Mouse (Mus musculus) kidney, adult 11 months (tissue): ENCODE results near the gene Wipi1.
A peak's percentile ranks its signal among the peaks of the same experiment; 100 is the strongest.

Source experiments
- DNase-seq: peaks from one replicate; pipeline ENCODE4 v3.0.0; 2022

The Wipi1 gene

DNA sequence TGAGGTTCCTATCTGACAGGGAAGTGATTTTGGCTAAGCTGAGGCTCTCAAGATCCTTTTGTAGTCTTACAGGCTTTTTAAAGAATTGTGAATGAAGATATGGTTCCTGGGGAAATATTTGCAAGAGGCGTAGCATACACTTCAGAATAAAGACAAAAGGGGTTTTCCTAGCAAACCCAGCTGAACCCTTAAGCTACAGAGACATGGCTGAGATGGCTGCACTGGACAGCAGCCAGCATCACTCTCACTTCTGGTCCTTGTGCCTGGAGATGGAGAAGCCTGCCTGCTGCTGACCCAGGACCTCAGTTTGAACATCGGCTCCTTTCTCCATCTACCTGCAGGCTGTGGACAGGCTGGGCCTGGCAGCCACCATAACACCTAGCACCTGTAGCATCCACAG, 37.2 kb downstream of the Wipi1 start:
- DNase-seq = no peak

DNA sequence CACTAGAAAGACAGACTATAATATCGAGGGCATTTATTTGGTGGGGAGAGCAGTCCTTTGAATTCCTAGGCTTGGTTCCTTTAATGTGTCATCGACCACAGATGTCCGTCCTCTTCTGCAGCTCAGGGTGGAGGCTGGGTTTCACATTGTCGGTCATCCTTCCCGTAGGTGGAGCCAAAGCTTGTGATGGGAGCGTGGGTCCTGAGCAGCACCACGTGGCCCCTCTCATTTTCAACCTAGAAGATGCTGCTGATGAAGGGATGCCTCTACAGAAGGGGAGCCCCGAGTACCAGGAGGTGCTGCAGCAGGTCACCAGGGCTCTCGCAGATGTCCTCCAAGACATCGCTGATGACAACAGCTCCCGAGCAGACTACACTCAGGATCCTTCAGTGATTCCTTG, 39.7 kb downstream of the Wipi1 start:
- no peak for DNase-seq

DNA sequence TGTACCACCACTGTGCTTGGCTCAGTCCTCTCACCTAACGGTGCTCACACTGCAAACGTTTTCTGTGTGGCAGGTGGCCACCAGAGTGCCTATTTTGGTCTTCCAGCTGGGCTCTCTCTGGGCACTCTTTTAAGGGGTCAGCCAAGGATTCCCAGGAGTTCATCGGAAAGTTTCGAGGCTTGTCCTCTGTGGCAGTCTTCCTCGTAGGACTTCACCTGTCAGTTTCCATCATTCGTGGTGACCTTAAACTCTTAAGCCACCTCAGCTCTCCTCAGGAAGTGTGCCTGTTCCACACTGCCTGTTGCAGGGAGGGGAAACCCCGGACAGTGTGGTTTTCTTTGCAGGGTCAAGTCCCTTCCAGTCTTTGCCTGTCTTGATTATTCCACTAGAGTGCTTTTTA, 42.0 kb downstream of the Wipi1 start:
- DNase-seq = no peak

DNA sequence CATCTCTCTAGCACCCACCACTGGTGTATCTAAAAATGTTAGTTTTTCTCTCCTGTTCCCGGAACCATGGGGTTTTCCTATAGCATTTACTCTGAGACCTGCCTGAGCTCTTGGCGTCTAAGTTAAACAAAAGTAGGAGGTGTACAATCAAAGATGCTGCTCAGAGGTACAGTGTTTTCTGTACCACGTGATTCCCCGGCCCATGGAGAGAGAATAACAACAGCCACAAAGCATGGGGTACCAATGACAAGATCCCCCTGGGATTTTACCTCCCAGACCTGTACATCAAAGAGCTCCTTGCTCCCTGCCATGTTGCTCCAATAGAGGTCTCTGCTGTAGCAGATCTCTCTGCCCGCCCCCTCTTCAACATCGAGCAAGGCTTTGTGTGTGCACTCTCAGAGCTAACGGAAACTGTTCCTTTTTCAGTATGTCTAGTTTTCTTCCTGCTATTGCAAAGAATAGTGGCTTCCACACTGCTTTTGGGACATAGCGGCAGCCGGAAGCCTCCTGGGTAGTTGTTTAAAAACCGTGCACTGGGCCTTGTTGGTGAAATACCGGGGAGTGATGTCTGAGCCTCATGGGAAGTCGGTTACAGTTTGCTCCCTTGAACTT, 42.7 kb downstream of the Wipi1 start:
- no peak for DNase-seq

DNA sequence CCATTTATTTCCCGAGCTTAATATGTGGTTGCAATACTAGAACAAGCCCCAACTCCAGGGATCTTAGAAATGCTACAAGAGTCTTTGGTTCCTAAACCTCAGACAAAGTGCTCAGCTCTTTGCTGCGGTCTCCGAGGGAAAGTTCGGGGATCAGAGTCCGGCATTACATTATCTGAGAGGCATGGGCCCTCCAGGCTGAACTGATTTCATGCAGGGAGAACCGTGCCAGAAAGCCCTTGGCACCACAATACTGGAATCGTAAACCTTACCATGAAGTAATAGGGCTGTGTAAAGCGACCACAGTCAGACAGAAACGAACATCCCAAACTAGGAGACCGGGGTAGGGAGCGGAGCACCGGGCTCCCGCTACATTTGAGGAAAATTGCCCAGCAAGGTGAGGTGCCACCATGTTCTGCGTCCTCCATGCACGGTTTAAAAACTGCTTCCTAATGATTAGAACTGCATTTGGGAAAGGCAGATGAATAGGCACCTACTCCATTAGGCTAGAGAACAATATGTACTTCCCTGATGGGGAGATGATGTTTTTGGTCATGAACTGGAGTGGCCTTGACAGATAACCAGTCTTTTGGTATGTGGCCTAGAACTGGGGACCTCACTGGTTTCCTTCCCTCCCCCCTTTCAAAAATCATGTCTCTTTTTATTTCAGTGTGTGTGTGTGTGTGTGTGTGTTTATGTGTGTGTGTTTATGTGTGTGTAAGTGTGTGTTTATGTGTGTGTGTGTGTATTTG, 47.1 kb downstream of the Wipi1 start:
- no peak for DNase-seq

DNA sequence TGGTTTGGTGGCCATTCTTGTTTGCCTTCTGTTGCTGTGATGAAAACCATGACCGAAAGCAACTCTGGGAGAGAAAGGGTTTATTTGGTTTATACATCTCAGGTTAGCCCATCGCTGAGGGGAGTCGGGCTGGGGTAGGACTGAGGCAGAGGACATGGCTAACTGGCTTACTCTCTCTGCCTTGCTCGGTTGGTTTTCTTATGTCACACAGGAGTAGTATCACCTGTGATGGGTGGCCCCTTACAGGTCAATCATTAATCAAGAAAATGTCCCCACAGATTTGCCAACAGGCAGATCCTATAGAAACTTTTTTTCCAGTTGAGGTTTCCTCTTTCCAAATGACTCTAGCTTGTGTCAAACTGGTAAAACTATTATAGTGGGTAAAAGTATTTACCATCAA, 48.1 kb downstream of the Wipi1 start:
- DNase-seq = no peak

DNA sequence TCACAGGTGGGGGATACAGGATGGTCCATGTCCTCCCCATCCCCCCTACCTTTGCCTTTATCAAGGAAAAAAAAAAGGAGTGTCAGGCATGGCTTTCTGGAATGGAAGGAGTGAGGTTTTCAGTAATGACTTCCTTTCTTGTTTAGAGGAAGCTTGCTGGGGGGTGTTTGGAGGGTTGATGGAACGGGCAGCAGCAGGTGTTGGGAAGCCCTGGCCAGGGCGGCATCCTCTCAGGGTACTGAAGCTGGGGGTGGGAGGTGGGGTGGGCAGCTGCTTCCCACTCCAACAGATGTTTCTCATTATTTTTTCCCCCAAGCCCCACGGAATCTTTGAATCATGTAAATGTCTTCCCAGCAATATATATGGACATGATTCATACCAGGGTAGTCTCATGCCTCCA, 50.3 kb downstream of the Wipi1 start:
- DNase-seq = no peak

DNA sequence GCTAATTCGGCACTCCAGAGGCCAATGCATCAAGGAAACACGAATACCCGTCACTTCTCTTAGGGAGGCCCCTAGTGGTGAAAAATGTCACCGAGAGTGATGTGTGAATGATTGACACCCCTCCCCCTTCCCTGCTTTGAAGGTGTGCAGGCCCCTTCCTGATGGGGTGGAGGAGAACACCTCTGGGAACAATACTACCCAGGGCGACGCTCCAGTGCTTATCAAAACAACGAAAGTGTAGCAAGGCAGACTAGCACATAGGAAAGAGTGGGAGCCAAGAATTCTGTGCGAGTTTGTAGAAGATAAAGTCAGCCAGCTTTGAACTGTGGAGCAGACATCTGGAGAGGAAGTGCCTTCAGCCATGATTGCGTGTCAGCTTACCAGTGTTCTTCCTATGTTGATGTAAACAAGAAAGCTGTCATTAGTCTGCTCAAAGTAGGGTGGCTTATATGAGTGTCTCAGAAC, 50.9 kb downstream of the Wipi1 start:
- peak; percentile 37 for DNase-seq

DNA sequence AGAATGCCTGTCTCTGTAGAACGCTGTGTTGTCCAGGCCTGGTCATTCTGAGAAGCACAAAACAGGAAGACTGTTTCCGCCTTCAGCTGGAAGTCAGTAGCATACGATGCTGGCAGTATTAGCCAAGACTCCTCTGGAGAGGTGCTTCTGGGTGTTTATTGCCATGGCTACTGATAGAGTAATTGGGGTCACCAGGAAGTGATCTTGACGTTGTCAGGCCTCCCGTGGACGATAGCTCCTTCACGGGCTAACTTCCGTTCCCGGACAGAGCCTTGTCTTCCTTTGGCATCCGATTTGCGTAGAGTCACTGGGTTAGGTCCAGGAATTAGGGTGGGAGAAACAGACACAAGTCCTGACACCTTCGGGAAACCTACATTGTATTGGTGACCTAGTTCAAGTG, 52.5 kb downstream of the Wipi1 start:
- DNase-seq = peak; percentile 36

DNA sequence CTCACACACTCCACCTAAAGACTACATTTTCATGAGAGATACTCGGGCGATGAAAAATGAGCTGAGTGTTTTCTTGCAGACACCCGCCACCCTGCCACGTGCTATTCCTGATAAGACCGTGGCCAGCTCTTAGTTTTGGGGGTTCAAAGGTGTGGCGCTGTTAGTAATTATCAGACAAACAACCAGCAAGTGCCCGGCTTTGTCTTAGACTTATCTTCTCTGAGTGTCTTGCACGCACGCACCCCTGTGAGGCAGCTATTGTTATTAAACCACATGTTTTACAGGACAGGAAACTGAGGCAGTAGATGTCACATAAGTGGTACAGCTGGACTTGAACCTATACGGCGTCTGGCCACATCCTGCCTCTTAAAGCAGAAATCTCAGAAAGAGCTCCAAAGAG, 54.3 kb downstream of the Wipi1 start:
- DNase-seq = no peak

DNA sequence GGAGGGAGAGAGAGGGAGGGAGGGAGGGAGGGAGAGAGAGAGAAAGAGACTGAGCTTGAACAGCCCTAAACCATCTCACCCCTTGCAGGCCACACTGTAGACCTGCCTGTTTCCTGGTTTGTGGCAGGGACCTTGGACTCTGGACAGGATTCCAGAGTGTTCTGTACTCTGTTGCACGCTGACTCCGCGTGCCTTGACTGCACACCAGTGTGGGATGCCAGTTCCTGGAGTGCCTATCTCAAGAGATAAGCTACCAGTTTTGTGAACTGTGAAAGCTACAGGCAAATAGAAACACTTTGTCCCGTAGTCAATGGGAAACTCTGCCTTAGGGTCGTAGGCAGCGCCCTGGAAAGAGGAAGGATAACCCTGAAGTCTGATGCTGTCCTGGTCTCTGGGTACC, 55.6 kb downstream of the Wipi1 start:
- peak; percentile 77 for DNase-seq

DNA sequence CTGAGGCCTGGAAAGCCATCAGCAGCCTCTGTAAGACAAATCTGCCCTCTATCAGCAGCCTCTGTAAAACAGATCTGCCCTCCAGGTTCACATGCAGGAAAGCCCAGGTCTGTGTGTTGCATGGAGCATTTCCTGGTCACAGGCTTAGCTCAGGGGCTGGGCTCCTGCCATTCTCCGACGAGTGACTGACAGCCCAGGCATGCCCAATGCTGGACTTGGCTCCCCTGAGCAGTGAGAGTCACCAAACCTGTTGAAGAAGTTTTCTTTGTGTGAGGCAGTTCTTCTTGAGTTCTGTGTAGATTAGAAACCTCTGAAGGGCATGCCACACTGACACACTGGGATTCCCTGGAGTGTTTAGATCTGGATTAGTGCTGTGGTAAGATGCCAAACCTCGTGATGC, 57.3 kb downstream of the Wipi1 start:
- DNase-seq = peak; percentile 11

DNA sequence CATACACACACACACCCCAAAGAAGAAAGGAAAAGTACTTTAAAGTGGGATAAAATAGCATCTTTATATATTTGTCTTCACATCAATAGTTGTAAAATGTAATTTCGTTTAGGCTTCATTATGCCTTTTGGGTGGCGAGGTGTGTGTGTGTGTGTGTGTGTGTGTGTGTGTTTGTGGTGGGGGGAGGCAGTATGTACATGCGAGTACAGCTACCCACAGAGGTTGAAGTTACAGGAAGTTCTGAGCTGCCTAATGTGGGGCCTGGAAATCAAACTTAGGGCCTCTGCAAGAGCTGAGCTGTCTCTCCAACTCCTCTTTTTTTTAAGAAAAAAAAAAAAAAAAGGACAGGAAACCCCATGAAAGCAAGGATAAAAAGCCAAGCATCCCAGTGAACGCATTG, 57.8 kb downstream of the Wipi1 start:
- DNase-seq = no peak

DNA sequence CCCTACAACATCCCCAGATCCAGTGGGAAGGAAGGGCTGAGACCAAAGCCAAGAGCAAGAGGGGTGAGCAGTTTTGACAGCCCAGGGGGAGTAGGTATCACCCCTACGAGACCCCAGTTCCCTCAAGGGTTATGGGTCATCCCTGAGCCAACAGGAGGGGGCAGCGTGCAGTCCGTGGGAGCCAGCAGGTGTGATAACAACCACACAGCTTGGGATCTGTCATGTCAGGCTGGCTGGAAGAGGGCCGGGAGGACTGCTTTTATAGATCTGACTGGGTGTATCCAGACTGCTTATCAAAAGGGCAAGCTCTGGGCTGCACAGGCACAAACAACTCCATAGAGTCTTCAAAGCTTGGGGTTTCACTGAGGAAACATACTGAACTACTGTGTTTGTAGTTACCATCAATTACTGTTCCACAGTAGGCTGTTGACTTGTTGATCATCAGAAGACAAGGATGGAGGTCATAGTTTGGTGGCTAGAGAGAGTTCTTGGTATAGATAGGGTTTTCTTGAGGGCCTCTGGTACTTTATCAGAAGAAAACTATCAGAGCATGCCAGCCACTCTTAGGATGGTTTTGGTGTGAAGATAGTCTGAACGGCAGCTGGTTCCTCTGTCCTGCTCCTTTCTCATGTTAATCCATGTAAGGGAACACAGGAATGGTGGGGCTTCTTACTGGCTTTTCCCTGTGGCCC, 62.0 kb downstream of the Wipi1 start:
- no peak for DNase-seq

DNA sequence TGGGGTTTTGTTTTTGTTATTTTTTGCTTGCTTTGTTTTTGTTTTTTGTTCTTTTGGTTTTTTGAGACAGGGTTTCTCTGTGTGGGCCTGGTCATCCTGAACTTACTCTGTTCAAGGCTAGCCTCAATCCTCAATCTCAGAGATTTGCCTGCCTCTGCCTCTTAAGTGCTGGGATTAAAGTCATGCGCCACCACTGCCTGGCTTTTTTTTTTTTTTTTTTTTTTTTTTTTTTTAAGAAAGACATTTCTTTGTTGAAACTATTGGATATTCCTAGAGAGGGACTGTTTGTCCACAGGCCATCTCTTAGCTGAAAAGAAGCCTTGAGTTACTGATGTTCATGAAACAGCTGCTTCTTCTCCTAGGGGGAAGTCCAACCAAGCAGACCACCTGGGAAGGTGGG, 64.1 kb downstream of the Wipi1 start:
- no peak for DNase-seq

DNA sequence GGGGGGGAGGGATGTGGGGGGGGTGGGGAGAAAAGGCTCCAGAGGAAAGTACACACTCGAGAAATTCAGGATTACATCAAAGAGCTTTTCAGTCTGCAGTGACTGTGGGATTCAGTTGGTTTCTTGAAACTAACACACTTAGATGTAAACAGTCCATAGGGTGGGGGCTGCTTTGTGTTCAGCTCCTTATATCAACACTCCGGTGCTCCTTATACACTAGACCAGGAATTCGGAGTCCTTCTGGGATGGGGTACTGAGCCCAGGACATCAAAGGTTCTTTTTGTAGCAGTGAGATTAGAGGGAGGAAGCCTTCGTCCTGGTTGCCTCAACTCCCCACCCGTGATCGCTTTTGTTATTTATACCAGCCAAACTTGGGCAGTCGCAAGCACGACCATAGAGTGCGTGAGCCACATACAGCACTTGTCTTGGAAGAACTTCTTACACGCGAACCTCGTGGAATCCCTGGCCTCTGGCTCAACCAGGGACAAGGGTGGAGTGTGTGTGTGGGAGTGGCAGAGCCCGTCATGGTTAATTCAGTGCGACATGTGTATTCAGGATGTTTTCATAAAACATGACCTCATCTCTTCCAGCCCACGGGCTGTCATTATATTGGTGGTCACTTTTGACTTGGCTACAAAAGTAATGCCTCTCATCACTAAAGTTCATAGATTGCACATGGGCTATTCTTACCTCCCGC, 65.3 kb downstream of the Wipi1 start:
- peak; percentile 8 for DNase-seq

DNA sequence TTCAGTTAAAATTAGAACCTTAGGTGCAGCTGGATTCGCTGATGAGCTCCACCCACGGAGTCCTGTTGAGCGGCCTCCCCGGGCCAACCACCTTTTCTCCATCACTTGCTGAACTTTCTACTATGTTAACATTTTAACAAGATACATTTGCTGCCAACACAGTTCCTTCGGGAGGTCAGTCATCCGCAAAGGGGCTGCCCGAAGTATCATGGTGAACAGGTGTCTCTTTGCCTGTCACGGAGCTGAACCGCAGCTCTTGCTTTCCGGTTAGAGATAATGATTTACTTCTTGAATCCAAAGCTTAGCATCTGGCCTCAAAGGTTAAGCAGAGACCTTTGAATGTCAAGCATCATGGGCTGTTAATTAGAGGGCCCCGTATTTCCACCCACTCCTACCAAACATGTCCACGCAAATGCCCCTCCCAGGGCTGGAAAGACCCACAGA, 66.0 kb downstream of the Wipi1 start:
- peak; percentile 95 for DNase-seq

DNA sequence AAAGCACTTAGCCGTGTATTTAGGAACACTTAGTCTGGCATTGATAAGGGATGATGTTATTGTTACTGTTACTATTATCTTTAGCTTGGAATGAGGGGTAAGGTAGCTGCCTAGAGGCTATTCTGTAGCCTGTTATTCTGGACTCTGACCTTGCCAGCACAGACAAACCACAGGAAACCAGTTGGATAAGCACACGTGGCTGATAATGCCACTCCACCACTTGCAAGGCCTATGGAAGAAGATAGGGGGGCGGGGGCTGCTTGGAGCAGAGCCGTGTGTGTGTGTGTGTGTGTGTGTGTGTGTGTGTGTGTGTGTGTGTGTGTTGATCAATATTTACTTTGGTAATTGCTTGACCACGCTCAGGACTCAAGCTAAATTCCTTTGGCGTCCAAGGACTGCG, 66.5 kb downstream of the Wipi1 start:
- DNase-seq = no peak

DNA sequence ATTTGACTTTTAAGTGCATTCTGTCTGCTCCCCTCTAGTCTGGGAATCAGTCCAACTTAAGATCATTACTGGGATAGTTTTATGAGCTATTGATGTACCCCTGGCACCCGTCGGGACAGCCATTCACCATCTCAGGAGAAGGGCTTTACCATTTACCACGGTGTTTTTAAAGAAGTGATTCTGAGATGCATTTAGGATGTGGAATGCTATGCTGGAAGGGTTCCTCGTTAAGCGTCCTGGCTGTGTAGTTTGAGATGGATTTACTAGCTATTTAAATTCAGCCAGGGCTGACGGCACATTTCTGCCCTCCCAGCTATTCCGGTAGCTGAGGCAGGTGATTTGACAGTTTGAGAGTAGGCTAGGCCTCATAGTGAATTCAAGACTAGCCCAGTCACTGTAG, 67.3 kb downstream of the Wipi1 start:
- DNase-seq = no peak

DNA sequence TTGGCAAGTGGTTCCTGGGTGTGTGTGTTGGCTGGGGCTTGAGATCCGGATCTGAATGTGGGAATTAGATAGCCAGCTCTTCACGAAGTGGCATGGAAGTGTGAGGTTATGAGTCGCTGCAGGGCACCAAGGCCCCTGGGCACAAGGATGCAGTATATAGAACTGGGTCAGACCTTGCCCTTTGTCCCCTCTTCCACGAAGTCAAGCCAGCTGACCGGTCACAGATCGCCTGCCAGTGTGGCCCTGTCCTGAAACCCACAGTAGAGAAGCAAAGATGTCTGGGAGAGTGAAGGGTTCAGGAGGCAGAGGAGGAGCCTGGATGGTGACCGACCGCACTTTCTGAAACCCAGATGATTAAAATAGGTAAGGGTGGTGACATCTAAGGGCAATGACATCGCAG, 68.3 kb downstream of the Wipi1 start:
- DNase-seq = peak; percentile 53

DNA sequence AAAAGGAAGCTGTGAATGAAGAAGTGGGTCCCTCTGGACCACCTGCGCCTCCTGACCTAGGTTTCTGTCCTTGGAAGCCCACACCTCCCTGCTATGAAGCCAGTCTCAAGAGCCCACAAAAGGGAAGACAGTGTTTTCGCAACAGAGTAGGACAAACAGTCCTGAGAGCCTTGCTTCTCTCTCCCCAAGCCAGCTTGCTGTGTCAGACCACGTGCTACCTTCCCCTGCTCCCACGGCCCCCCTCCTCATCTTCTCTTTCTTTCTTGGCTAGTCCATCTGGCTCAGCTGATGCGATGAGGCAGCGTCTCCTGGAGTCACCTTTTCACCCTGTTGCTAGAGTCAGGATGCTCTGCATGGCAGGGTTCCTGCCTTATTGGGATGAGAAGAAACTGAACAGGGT, 72.5 kb downstream of the Wipi1 start:
- no peak for DNase-seq

DNA sequence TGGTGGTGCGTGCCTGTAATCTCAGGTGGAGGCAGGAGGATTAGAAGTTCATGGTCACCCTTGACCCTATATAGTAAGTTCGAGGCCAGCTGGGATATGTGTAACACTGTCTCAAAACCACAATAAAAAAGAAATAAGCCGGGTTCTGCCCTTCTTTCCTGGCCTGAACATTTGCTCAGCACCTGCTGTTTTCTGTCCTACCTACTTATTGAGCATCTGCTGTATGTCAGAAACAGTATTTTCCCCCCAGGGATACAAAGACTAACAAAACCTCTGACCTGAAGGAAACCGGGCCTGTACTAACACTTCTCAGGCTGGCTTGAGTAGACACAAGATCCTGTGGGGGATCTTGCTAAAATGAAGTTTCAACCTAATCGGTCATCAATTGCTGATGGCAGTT, 74.8 kb downstream of the Wipi1 start:
- no peak for DNase-seq

DNA sequence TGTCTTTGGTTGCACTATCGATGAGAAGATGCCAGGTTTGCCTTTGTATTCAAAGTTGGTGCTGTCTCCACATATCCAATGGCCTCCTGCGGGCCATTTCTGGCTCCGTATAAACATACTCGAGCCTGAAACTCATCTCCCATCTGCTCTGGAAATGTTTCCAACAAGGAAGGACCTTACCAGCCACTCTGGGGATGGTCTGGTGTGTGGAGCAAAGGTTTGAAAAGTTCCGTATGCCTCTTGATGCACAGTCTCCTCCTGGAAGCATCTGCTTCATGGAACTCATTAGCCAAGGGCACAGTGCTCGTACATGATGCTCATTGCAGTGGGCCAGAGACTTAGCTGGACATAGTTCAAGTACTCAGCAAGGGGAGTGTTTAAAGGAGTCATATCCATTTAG, 75.8 kb downstream of the Wipi1 start:
- DNase-seq = no peak

DNA sequence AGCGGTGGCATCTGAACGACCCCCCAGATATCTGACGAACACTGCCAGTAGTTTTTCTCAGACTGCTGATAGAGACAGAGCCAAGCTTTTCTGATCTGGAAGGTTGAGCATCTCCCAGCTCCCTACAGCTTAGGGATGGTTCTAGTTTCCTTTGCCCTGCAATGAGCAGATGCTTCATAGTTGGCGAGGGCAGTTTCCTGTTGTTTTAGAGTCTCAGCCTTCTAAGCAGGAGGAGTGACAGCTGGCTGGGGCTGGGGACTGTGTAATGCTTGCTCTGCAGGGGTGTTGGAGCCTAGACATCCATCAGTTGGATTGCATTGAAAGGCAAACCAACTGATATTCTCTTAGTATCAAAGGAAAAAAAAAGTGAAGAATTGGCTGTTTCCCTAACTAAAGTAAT, 81.7 kb downstream of the Wipi1 start:
- no peak for DNase-seq
